ENCODE assay signal across 18 mouse cellular contexts in the genomic region with DNA sequence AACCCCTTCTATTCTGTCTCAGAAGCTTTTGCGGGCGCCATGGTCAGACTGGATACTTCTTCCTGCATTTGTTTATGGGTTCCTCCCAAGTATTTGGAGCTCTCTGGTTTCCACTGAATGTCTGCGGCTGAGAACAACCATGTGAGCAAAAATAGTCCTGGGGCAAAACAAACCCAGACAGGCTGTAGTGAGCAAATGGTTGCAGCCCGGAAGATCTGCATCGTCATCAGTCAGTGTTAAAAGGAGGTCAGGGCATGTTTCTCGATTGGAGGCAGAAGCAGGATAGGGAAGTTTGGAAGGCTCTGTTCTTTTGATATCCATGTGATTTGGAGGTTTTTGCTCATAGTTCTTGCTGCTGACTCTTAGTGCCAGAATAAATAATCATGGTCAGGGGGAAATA.
A peak's percentile ranks its signal among the peaks of the same experiment; 100 is the strongest.
DNase-seq lines count a peak whose midpoint lies in the region; ATAC-seq and TF ChIP-seq lines count a peak whose summit lies in the region.
"Had no signal": no experiment of that assay in that cellular context is flagged by ENCODE, and none has a peak within 500 bp of the region (broad histone marks: within the 10 kb centered on the region; RNA-seq: fewer than 3 reads in every experiment).

No protein-coding gene starts in this region.

- H3K4me3 ChIP-seq in lung, postnatal 0 days (ENCODE audit: low read depth, low read length), result no peak overlapping the region
- H3K4me3 ChIP-seq in forebrain, embryonic 15.5 days, result no peak overlapping the region
- H3K4me3 ChIP-seq: forebrain, embryonic 13.5 days; heart, embryonic 15.5 days; hindbrain, embryonic 12.5 days; limb, embryonic 13.5 days; liver, embryonic 15.5 days; neural tube, embryonic 15.5 days had no signal

- no peaks in the 10 kb centered on the region for H3K27me3 ChIP-seq in lung, postnatal 0 days (replicated peaks; ENCODE audit: insufficient read depth, low read length)
- H3K27me3 ChIP-seq in forebrain, embryonic 15.5 days, result no peaks in the 10 kb centered on the region
- H3K27me3 ChIP-seq: CH12.LX; forebrain, embryonic 13.5 days; heart, embryonic 15.5 days; hindbrain, embryonic 12.5 days; limb, embryonic 13.5 days; liver, embryonic 15.5 days; neural tube, embryonic 15.5 days had no signal

- no peak overlapping the region for H3K9ac ChIP-seq in lung, postnatal 0 days (replicated peaks; ENCODE audit: low read depth)
- no peak overlapping the region for H3K9ac ChIP-seq in forebrain, embryonic 15.5 days (replicated peaks)
- H3K9ac ChIP-seq: forebrain, embryonic 13.5 days; heart, embryonic 15.5 days; hindbrain, embryonic 12.5 days; limb, embryonic 13.5 days; liver, embryonic 15.5 days; neural tube, embryonic 15.5 days had no signal

- 51% methylated on average over 6 of the region's 6 CpGs for WGBS in lung, postnatal 0 days
- WGBS in forebrain, embryonic 15.5 days, result 89% methylated on average over 6 of the region's 6 CpGs

- intact Hi-C loops in heart, postnatal 25 days (cut with DNase I), result no loop called here

- H3K9me3 ChIP-seq in lung, postnatal 0 days (ENCODE audit: low read length), result no peaks in the 10 kb centered on the region
- no peaks in the 10 kb centered on the region for H3K9me3 ChIP-seq in forebrain, embryonic 15.5 days
- H3K9me3 ChIP-seq: forebrain, embryonic 13.5 days; heart, embryonic 15.5 days; hindbrain, embryonic 12.5 days; limb, embryonic 13.5 days; liver, embryonic 15.5 days; neural tube, embryonic 15.5 days had no signal

- no peaks in the 10 kb centered on the region for H3K4me1 ChIP-seq in lung, postnatal 0 days (ENCODE audit: insufficient read depth, low read depth, low read length)
- no peaks in the 10 kb centered on the region for H3K4me1 ChIP-seq in forebrain, embryonic 15.5 days
- H3K4me1 ChIP-seq: forebrain, embryonic 13.5 days; heart, embryonic 15.5 days; hindbrain, embryonic 12.5 days; limb, embryonic 13.5 days; liver, embryonic 15.5 days; neural tube, embryonic 15.5 days had no signal

- no peaks in the 10 kb centered on the region for H3K36me3 ChIP-seq in lung, postnatal 0 days (ENCODE audit: insufficient read depth, low read length)
- H3K36me3 ChIP-seq in forebrain, embryonic 15.5 days, result no peaks in the 10 kb centered on the region
- H3K36me3 ChIP-seq: heart, embryonic 15.5 days; hindbrain, embryonic 12.5 days; limb, embryonic 13.5 days; liver, embryonic 15.5 days; neural tube, embryonic 15.5 days had no signal

- DNase-seq in embryo, embryonic 11 days, result peak; percentile 7
- no peak for DNase-seq in embryo, embryonic 9.5 days (ENCODE audit: extremely low spot score)
- peak; percentile 2 for DNase-seq in heart, postnatal 25 days (ENCODE audit: low spot score)
- no peak for DNase-seq in heart, postnatal 4 days
- DNase-seq in lung, postnatal 0 days (ENCODE audit: low spot score), result no peak
- DNase-seq in lung, postnatal 25 days (ENCODE audit: low spot score), result no peak
- peak; percentile 11 for DNase-seq in retina, postnatal 1 day
- DNase-seq: cerebellum, adult 8-10 months; right cerebral cortex, postnatal 4 days had no signal

- peak; percentile 26; the same call in 1 of the 2 replicates for ATAC-seq in lung, postnatal 0 days
- ATAC-seq in forebrain, embryonic 15.5 days (replicated peaks), result no peak
- ATAC-seq: forebrain, embryonic 13.5 days; midbrain, embryonic 16.5 days had no signal

- no peak overlapping the region for H3K4me2 ChIP-seq in lung, postnatal 0 days (replicated peaks; ENCODE audit: low read depth, low read length)
- no peak overlapping the region for H3K4me2 ChIP-seq in forebrain, embryonic 15.5 days (replicated peaks)
- H3K4me2 ChIP-seq: forebrain, embryonic 13.5 days; heart, embryonic 15.5 days; hindbrain, embryonic 12.5 days; limb, embryonic 13.5 days; liver, embryonic 15.5 days; neural tube, embryonic 15.5 days had no signal

- H3K27ac ChIP-seq in lung, postnatal 0 days (ENCODE audit: low read length), result no peak overlapping the region
- H3K27ac ChIP-seq in forebrain, embryonic 15.5 days (replicated peaks), result no peak overlapping the region
- H3K27ac ChIP-seq: forebrain, embryonic 13.5 days; heart, embryonic 15.5 days; hindbrain, embryonic 12.5 days; limb, embryonic 13.5 days; liver, embryonic 15.5 days; neural tube, embryonic 15.5 days had no signal

- TF ChIP-seq CTCF in lung, postnatal 0 days (IDR thresholded peaks at IDR 0.05), result no peak

- no peak for TF ChIP-seq EP300 in lung, postnatal 0 days (IDR thresholded peaks at IDR 0.05)

Comparison
In these comparisons a context has a peak if more than half of its experiments do, and no peak if none do; other contexts are left out.
1. DNase-seq: peak in embryo, embryonic 11 days (single experiment), heart, postnatal 25 days (single experiment) and retina, postnatal 1 day (single experiment); none in embryo, embryonic 9.5 days (single experiment), heart, postnatal 4 days (single experiment), lung, postnatal 0 days (single experiment) and lung, postnatal 25 days (single experiment).